Mouse (Mus musculus) liver, embryonic 13.5 days (tissue): ENCODE results near the gene Smagp. TPM values are rescaled to one million over a fixed set of nuclear protein-coding genes. Genes with fewer than 3 reads are reported as not detected.

ENCODE experiments used
- ATAC-seq: fragments of 200-750 bp; cut with Nextera tagmentation; 2 replicates; pipeline ENCODE4 v1.8.0; 2017; ENCODE audit warnings: low read depth, mild to moderate bottlenecking, moderate number of reproducible peaks, moderate library complexity
- DNase-seq: peaks from one replicate; pipeline ENCODE4 v3.0.0; 2022
- H3K27ac ChIP-seq: fragments of 300-500 bp; sonication (generic); 2 replicates; pipeline ENCODE4 v1.5.1; 2015; ENCODE audit warnings: moderate library complexity, mild to moderate bottlenecking, inconsistent platforms
- H3K27me3 ChIP-seq: fragments of 300-500 bp; sonication (generic); 2 replicates; pipeline ENCODE4 v1.6.1; 2015; ENCODE audit warnings: mild to moderate bottlenecking, inconsistent platforms
- H3K36me3 ChIP-seq: fragments of 300-500 bp; sonication (generic); 2 replicates; pipeline ENCODE4 v1.6.1; 2015; ENCODE audit warnings: mild to moderate bottlenecking, inconsistent platforms
- H3K4me1 ChIP-seq: fragments of 300-500 bp; sonication (generic); replicated peaks from 2 replicates; pipeline ENCODE4 v1.6.1; 2015; ENCODE audit warnings: inconsistent platforms
- H3K4me2 ChIP-seq: fragments of 300-500 bp; sonication (generic); 2 replicates; pipeline ENCODE4 v1.6.1; 2015; ENCODE audit warnings: inconsistent platforms, mild to moderate bottlenecking, moderate library complexity
- H3K4me3 ChIP-seq: fragments of 300-500 bp; sonication (generic); replicated peaks from 2 replicates; pipeline ENCODE4 v1.5.1; 2015; ENCODE audit warnings: mild to moderate bottlenecking, inconsistent platforms
- H3K9ac ChIP-seq: fragments of 300-500 bp; sonication (generic); 2 replicates; pipeline ENCODE4 v1.6.1; 2015; ENCODE audit warnings: mild to moderate bottlenecking, inconsistent platforms
- H3K9me3 ChIP-seq: fragments of 300-500 bp; sonication (generic); replicated peaks from 2 replicates; pipeline ENCODE4 v1.6.1; 2016; ENCODE audit warnings: inconsistent platforms
- WGBS: fragments of 180-500 bp; shearing (Covaris S2); methylation state at CpG from one replicate; pipeline ENCODE4 v1.1.7; 2015; ENCODE audit not compliant: insufficient replicate concordance; 5-methylcytosine and 5-hydroxymethylcytosine counted together
- polyA plus RNA-seq: library from polyadenylated mRNA; unstranded; fragments of >200 nt; fragmentation: Nextera tagmentation; extraction: Ambion mirVana; gene quantifications from 2 replicates; pipeline ENCODE4 v1.2.1, GENCODE M21; 2015

The Smagp gene
- polyA plus RNA-seq, 1 experiment from 2014 or later, result 7.9 TPM

- Histone ChIP-seq H3K27ac (no peak overlapping the region), H3K27me3 (no peaks in the 10 kb centered on the region), H3K4me1 (peaks cover 64% of the 10 kb centered on the region), H3K9ac (no peak overlapping the region), H3K4me2 (no peak overlapping the region), H3K4me3 (no peak overlapping the region), H3K36me3 (no peaks in the 10 kb centered on the region), H3K9me3 (no peaks in the 10 kb centered on the region)
- ATAC-seq (no peak), DNase-seq (no peak)
- 72% methylated on average over 1 of the region's 1 CpGs for WGBS
Observed at GRCm38 (mm10) chr15:100676521-100676920, 39.8 kb upstream of the Smagp start.

- WGBS, result 53% methylated on average over 3 of the region's 3 CpGs
Observed at GRCm38 (mm10) chr15:100675486-100675885, 38.7 kb upstream of the Smagp start.

GRCm38 (mm10) chr15:100674566-100674965 is 37.8 kb upstream of the Smagp start:
- 49% methylated on average over 10 of the region's 10 CpGs for WGBS
- Histone ChIP-seq H3K4me2 (peak overlapping the region; percentile 36; the same call in 1 of the 2 replicates), H3K27ac (peak overlapping the region; percentile 77)

More at GRCm38 (mm10) chr15:100675486-100675885, 38.7 kb upstream of the Smagp start:
- H3K27ac ChIP-seq, result no peak overlapping the region
- ATAC-seq (no peak), DNase-seq (no peak)
- no peaks in the 10 kb centered on the region for H3K27me3 ChIP-seq
- no peaks in the 10 kb centered on the region for H3K9me3 ChIP-seq
- H3K4me1 ChIP-seq, result peaks cover 56% of the 10 kb centered on the region
- H3K9ac ChIP-seq, result no peak overlapping the region
- H3K36me3 ChIP-seq, result no peaks in the 10 kb centered on the region
- no peak overlapping the region for H3K4me2 ChIP-seq
- H3K4me3 ChIP-seq, result no peak overlapping the region

GRCm38 (mm10) chr15:100673585-100674391 is 37.0 kb upstream of the Smagp start:
- Histone ChIP-seq H3K27me3 (no peaks in the 10 kb centered on the region), H3K4me1 (peaks cover 56% of the 10 kb centered on the region), H3K4me3 (no peak overlapping the region), H3K27ac (peak overlapping the region; percentile 77), H3K4me2 (peak overlapping the region; percentile 36), H3K9me3 (no peaks in the 10 kb centered on the region), H3K9ac (0 out of 2 replicates have a peak overlapping the region, but pooled peaks have one; percentile 19), H3K36me3 (no peaks in the 10 kb centered on the region)
- peak; percentile 65 for DNase-seq
- 9% methylated on average over 12 of the region's 12 CpGs for WGBS
- peak; percentile 86 for ATAC-seq

More at GRCm38 (mm10) chr15:100674566-100674965, 37.8 kb upstream of the Smagp start:
- Histone ChIP-seq H3K9me3 (no peaks in the 10 kb centered on the region), H3K36me3 (no peaks in the 10 kb centered on the region), H3K27me3 (no peaks in the 10 kb centered on the region), H3K4me3 (no peak overlapping the region), H3K4me1 (peaks cover 50% of the 10 kb centered on the region), H3K9ac (no peak overlapping the region)
- DNase-seq (no peak), ATAC-seq (no peak)

- Histone ChIP-seq H3K4me2 (no peak overlapping the region), H3K4me3 (no peak overlapping the region), H3K27me3 (no peaks in the 10 kb centered on the region), H3K4me1 (peaks cover 75% of the 10 kb centered on the region), H3K36me3 (no peaks in the 10 kb centered on the region), H3K27ac (no peak overlapping the region), H3K9ac (no peak overlapping the region), H3K9me3 (no peaks in the 10 kb centered on the region)
- DNase-seq, result no peak
- WGBS, result 76% methylated on average over 5 of the region's 5 CpGs
- no peak for ATAC-seq
Observed at GRCm38 (mm10) chr15:100670833-100671232, 34.1 kb upstream of the Smagp start.

GRCm38 (mm10) chr15:100670004-100670403 is 33.3 kb upstream of the Smagp start:
- Histone ChIP-seq H3K27ac (no peak overlapping the region), H3K27me3 (no peaks in the 10 kb centered on the region), H3K4me1 (peaks cover 76% of the 10 kb centered on the region), H3K4me3 (no peak overlapping the region), H3K36me3 (no peaks in the 10 kb centered on the region), H3K9ac (no peak overlapping the region), H3K4me2 (peak overlapping the region; percentile 74; the same call in 1 of the 2 replicates), H3K9me3 (no peaks in the 10 kb centered on the region)
- ATAC-seq (no peak), DNase-seq (no peak)
- 64% methylated on average over 8 of the region's 8 CpGs for WGBS

- ATAC-seq (peak; percentile 61), DNase-seq (peak; percentile 65)
- H3K4me2 ChIP-seq, result peak within 1 kb of the TSS; percentile 74
- no peaks in the 10 kb centered on the region for H3K9me3 ChIP-seq
- peak within 1 kb of the TSS; percentile 63 for H3K27ac ChIP-seq
- peak within 1 kb of the TSS; percentile 66 for H3K4me3 ChIP-seq
- no peaks in the 10 kb centered on the region for H3K36me3 ChIP-seq
- H3K9ac ChIP-seq, result peak within 1 kb of the TSS; percentile 76
- no peaks in the 10 kb centered on the region for H3K27me3 ChIP-seq
- WGBS, result 22% methylated on average over 20 of the region's 20 CpGs
- H3K4me1 ChIP-seq, result peaks cover 76% of the 10 kb centered on the region
Observed at GRCm38 (mm10) chr15:100669337-100669736, 32.6 kb upstream of the Smagp start, which contains the start of gene Bin2. TSS of gene Bin2 (minus strand) at chr15:100669553.

GRCm38 (mm10) chr15:100667871-100668545 is 31.3 kb upstream of the Smagp start:
- Histone ChIP-seq H3K9ac (peak overlapping the region; percentile 76; the same call in 1 of the 2 replicates), H3K4me1 (peaks cover 71% of the 10 kb centered on the region), H3K4me2 (peak overlapping the region; percentile 74), H3K27me3 (no peaks in the 10 kb centered on the region), H3K4me3 (peak overlapping the region; percentile 66), H3K27ac (peak overlapping the region; percentile 47), H3K9me3 (no peaks in the 10 kb centered on the region), H3K36me3 (no peaks in the 10 kb centered on the region)
- 45% methylated on average over 5 of the region's 5 CpGs for WGBS
- no peak for ATAC-seq
- no peak for DNase-seq

- Histone ChIP-seq H3K9ac (peak overlapping the region; percentile 52; the same call in 1 of the 2 replicates), H3K9me3 (no peaks in the 10 kb centered on the region), H3K4me2 (peak overlapping the region; percentile 74), H3K36me3 (no peaks in the 10 kb centered on the region), H3K4me3 (peak overlapping the region; percentile 66), H3K4me1 (peaks cover 70% of the 10 kb centered on the region), H3K27ac (peak overlapping the region; percentile 47), H3K27me3 (no peaks in the 10 kb centered on the region)
- no peak for DNase-seq
- ATAC-seq, result no peak
- 25% methylated on average over 6 of the region's 6 CpGs for WGBS
Observed at GRCm38 (mm10) chr15:100667420-100667819, 30.7 kb upstream of the Smagp start.

- H3K9ac ChIP-seq, result peak overlapping the region; percentile 52
- peak overlapping the region; percentile 66 for H3K4me3 ChIP-seq
- peaks cover 73% of the 10 kb centered on the region for H3K4me1 ChIP-seq
- H3K27ac ChIP-seq, result peak overlapping the region; percentile 47
- no peaks in the 10 kb centered on the region for H3K36me3 ChIP-seq
- no peaks in the 10 kb centered on the region for H3K27me3 ChIP-seq
- ATAC-seq (no peak), DNase-seq (no peak)
- peak overlapping the region; percentile 74 for H3K4me2 ChIP-seq
- H3K9me3 ChIP-seq, result no peaks in the 10 kb centered on the region
- WGBS, result 8% methylated on average over 12 of the region's 12 CpGs
Observed at GRCm38 (mm10) chr15:100666851-100667250, 30.1 kb upstream of the Smagp start.

GRCm38 (mm10) chr15:100666219-100666696 is 29.5 kb upstream of the Smagp start:
- H3K27ac ChIP-seq, result peak overlapping the region; percentile 47; the same call in 1 of the 2 replicates
- peak; percentile 33 for DNase-seq
- no peaks in the 10 kb centered on the region for H3K9me3 ChIP-seq
- no peaks in the 10 kb centered on the region for H3K36me3 ChIP-seq
- H3K27me3 ChIP-seq, result no peaks in the 10 kb centered on the region
- peak overlapping the region; percentile 74 for H3K4me2 ChIP-seq
- peak overlapping the region; percentile 44 for H3K9ac ChIP-seq
- ATAC-seq, result peak; percentile 37; the same call in 1 of the 2 replicates
- peaks cover 70% of the 10 kb centered on the region for H3K4me1 ChIP-seq
- H3K4me3 ChIP-seq, result peak overlapping the region; percentile 66
- 5% methylated on average over 7 of the region's 7 CpGs for WGBS
